Mouse (Mus musculus) stomach, embryonic 14.5 days (tissue): ENCODE data around the gene Boc. TPM values are rescaled to one million over a fixed set of nuclear protein-coding genes. Genes with fewer than 3 reads are reported as not detected.

ENCODE experiments used
- ATAC-seq: fragments of 200-750 bp; cut with Nextera tagmentation; 2 replicates; pipeline ENCODE4 v1.8.0; 2017; ENCODE audit warnings: low read depth, moderate TSS enrichment; ENCODE audit not compliant: insufficient number of reproducible peaks, insufficient read depth, low FRiP score
- H3K27ac ChIP-seq: fragments of 300-500 bp; sonication (generic); 2 replicates; pipeline ENCODE4 v1.5.1; 2014; ENCODE audit warnings: mild to moderate bottlenecking, low read length, moderate library complexity, mixed read lengths
- H3K27me3 ChIP-seq: fragments of 300-500 bp; sonication (generic); 2 replicates; pipeline ENCODE4 v1.6.1; 2014; ENCODE audit warnings: low read length, control low read depth, mixed read lengths; ENCODE audit not compliant: control insufficient read depth, insufficient read depth
- H3K36me3 ChIP-seq: fragments of 300-500 bp; sonication (generic); 2 replicates; pipeline ENCODE4 v1.6.1; 2014; ENCODE audit warnings: mild to moderate bottlenecking, control low read depth, low read length, moderate library complexity, mixed read lengths; ENCODE audit not compliant: control insufficient read depth, insufficient read depth
- H3K4me1 ChIP-seq: fragments of 300-500 bp; sonication (generic); 2 replicates; pipeline ENCODE4 v1.6.1; 2014; ENCODE audit warnings: low read length, control low read depth, mixed read lengths; ENCODE audit not compliant: control insufficient read depth, insufficient read depth
- H3K4me2 ChIP-seq: fragments of 300-500 bp; sonication (generic); replicated peaks from 2 replicates; pipeline ENCODE4 v1.6.1; 2014; ENCODE audit warnings: low read depth, low read length, control low read depth
- H3K4me3 ChIP-seq: fragments of 300-500 bp; sonication (generic); 2 replicates; pipeline ENCODE4 v1.5.1; 2014; ENCODE audit warnings: low read depth, low read length, control low read depth
- H3K9ac ChIP-seq: fragments of 300-500 bp; sonication (generic); replicated peaks from 2 replicates; pipeline ENCODE4 v1.6.1; 2014; ENCODE audit warnings: low read depth, mild to moderate bottlenecking, control low read depth, low read length, moderate library complexity, mixed read lengths
- H3K9me3 ChIP-seq: fragments of 300-500 bp; sonication (generic); 2 replicates; pipeline ENCODE4 v1.6.1; 2016; ENCODE audit warnings: low read depth, low read length, control low read depth; ENCODE audit not compliant: control insufficient read depth
- WGBS: fragments of 180-500 bp; shearing (Covaris S2); extraction: QIAGEN DNeasy Blood & Tissue Kit; methylation state at CpG from one replicate; pipeline ENCODE4 v1.1.7; 2014; 5-methylcytosine and 5-hydroxymethylcytosine counted together
- polyA plus RNA-seq: library from polyadenylated mRNA; unstranded; fragments of >200 nt; fragmentation: Nextera tagmentation; extraction: Ambion mirVana; gene quantifications from 2 replicates; pipeline ENCODE4 v1.2.1, GENCODE M21; 2014

Gene Boc
- polyA plus RNA-seq, 1 experiment from 2014 or later: 19.5 TPM

GRCm38 (mm10) chr16:44549867-44550679, 8.6 kb downstream of the Boc start:
- no peak for ATAC-seq
- Histone ChIP-seq H3K9ac (no peak overlapping the region), H3K4me1 (peaks cover 28% of the 10 kb centered on the region), H3K9me3 (no peaks in the 10 kb centered on the region), H3K4me3 (no peak overlapping the region), H3K36me3 (no peaks in the 10 kb centered on the region), H3K4me2 (no peak overlapping the region), H3K27me3 (no peaks in the 10 kb centered on the region), H3K27ac (no peak overlapping the region)
- WGBS: 42% methylated on average over 7 of the region's 7 CpGs

GRCm38 (mm10) chr16:44549381-44549780, 9.3 kb downstream of the Boc start:
- H3K36me3 ChIP-seq: no peaks in the 10 kb centered on the region
- H3K27me3 ChIP-seq: no peaks in the 10 kb centered on the region
- no peak overlapping the region for H3K27ac ChIP-seq
- H3K4me3 ChIP-seq: no peak overlapping the region
- H3K9ac ChIP-seq: no peak overlapping the region
- 67% methylated on average over 6 of the region's 6 CpGs for WGBS
- no peak for ATAC-seq
- H3K4me2 ChIP-seq: no peak overlapping the region
- H3K4me1 ChIP-seq: peaks cover 24% of the 10 kb centered on the region
- H3K9me3 ChIP-seq: no peaks in the 10 kb centered on the region

GRCm38 (mm10) chr16:44547976-44548375, 10.7 kb downstream of the Boc start:
- H3K4me3 ChIP-seq: no peak overlapping the region
- H3K9me3 ChIP-seq: no peaks in the 10 kb centered on the region
- H3K36me3 ChIP-seq: no peaks in the 10 kb centered on the region
- H3K27me3 ChIP-seq: no peaks in the 10 kb centered on the region
- H3K9ac ChIP-seq: no peak overlapping the region
- WGBS: 93% methylated on average over 1 of the region's 1 CpGs
- peaks cover 31% of the 10 kb centered on the region for H3K4me1 ChIP-seq
- ATAC-seq: no peak
- no peak overlapping the region for H3K4me2 ChIP-seq
- H3K27ac ChIP-seq: no peak overlapping the region

GRCm38 (mm10) chr16:44546831-44547230, 11.9 kb downstream of the Boc start:
- Histone ChIP-seq H3K27me3 (no peaks in the 10 kb centered on the region), H3K4me2 (no peak overlapping the region), H3K4me3 (no peak overlapping the region), H3K9ac (no peak overlapping the region), H3K4me1 (peaks cover 37% of the 10 kb centered on the region), H3K9me3 (no peaks in the 10 kb centered on the region), H3K36me3 (no peaks in the 10 kb centered on the region), H3K27ac (no peak overlapping the region)
- WGBS: 61% methylated on average over 8 of the region's 8 CpGs
- no peak for ATAC-seq

DNA sequence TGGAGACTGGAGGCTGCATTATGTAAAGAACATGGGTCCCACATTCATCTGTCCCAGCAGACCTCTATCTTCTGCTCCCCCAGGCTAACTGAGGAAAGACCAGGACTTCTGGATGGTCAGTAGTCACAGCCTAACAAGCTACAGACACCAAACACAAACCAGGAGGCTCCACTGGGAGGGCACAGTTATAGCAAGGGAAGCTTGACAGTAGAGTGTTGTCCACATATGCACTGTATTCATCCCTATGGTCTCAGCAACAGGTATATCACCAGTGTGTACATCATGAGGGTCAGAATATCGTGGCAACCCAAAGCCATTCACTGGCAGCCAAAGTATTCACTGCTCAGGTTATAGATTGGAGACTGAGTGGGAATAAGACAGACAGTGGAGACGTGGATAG, 12.8 kb downstream of the Boc start:
- no peak for ATAC-seq
- Histone ChIP-seq H3K4me1 (peaks cover 32% of the 10 kb centered on the region; the same call in 1 of the 2 replicates), H3K36me3 (no peaks in the 10 kb centered on the region), H3K27ac (no peak overlapping the region), H3K4me3 (no peak overlapping the region), H3K27me3 (no peaks in the 10 kb centered on the region), H3K4me2 (no peak overlapping the region), H3K9me3 (no peaks in the 10 kb centered on the region), H3K9ac (no peak overlapping the region)
- 80% methylated on average over 2 of the region's 2 CpGs for WGBS

GRCm38 (mm10) chr16:44545153-44545552, 13.5 kb downstream of the Boc start:
- H3K36me3 ChIP-seq: no peaks in the 10 kb centered on the region
- ATAC-seq: no peak
- H3K4me3 ChIP-seq: no peak overlapping the region
- H3K9me3 ChIP-seq: no peaks in the 10 kb centered on the region
- no peaks in the 10 kb centered on the region for H3K27me3 ChIP-seq
- no peak overlapping the region for H3K4me2 ChIP-seq
- no peak overlapping the region for H3K9ac ChIP-seq
- 62% methylated on average over 7 of the region's 7 CpGs for WGBS
- H3K4me1 ChIP-seq: peaks cover 28% of the 10 kb centered on the region; the same call in 1 of the 2 replicates
- no peak overlapping the region for H3K27ac ChIP-seq

GRCm38 (mm10) chr16:44543098-44543497, 15.6 kb downstream of the Boc start:
- no peak for ATAC-seq
- no peak overlapping the region for H3K27ac ChIP-seq

DNA sequence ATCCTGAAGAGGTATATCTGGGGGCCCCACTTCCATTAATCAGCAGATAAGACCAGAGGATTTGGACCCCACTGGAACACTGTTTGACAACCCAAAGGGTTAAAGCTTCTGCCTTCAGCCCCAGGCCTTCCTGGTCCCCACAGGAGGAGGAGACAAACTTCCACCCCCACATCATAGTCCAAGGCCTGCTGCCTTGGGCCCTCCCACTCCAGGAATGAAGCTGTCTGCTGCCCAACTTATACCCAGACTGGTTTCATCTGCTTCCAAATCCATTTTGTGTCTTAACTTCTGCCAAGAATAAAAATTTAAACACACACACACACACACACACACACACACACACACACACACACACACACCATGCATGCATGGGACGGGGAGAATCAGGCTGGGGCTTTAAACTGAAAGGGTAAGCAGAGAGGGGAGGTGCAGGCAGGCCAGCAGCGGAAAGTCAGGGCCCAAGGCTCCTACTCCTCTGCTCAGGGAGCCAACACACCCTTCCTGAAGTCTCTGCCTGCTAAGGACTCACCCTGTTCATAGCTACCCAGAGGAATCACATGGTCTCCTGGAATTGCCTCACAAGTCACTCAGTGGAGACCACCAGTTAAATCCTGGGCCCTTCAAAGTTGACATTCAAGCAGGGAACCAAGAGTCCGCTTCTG, 16.5 kb downstream of the Boc start:
- ATAC-seq: peak; percentile 74
- no peak overlapping the region for H3K4me2 ChIP-seq
- no peak overlapping the region for H3K9ac ChIP-seq
- 43% methylated on average over 3 of the region's 3 CpGs for WGBS
- peak overlapping the region; percentile 36; the same call in 1 of the 2 replicates for H3K27ac ChIP-seq
- H3K4me3 ChIP-seq: no peak overlapping the region
- H3K27me3 ChIP-seq: no peaks in the 10 kb centered on the region
- no peaks in the 10 kb centered on the region for H3K36me3 ChIP-seq
- no peaks in the 10 kb centered on the region for H3K9me3 ChIP-seq
- peaks cover 39% of the 10 kb centered on the region for H3K4me1 ChIP-seq

More at GRCm38 (mm10) chr16:44543098-44543497, 15.6 kb downstream of the Boc start:
- Histone ChIP-seq H3K4me3 (no peak overlapping the region), H3K9me3 (no peaks in the 10 kb centered on the region), H3K9ac (no peak overlapping the region), H3K27me3 (no peaks in the 10 kb centered on the region), H3K4me2 (no peak overlapping the region), H3K36me3 (no peaks in the 10 kb centered on the region), H3K4me1 (peaks cover 37% of the 10 kb centered on the region)
- WGBS: 55% methylated on average over 3 of the region's 3 CpGs
